Mouse (Mus musculus): Measurements from ENCODE around the gene Samd13. TPM values are rescaled to one million over a fixed set of nuclear protein-coding genes. Genes with fewer than 3 reads are reported as not detected.

Gene Samd13
- total and polyA plus RNA-seq, 2 experiments from 2014 or later: 0.46 to 0.89 TPM

DNA sequence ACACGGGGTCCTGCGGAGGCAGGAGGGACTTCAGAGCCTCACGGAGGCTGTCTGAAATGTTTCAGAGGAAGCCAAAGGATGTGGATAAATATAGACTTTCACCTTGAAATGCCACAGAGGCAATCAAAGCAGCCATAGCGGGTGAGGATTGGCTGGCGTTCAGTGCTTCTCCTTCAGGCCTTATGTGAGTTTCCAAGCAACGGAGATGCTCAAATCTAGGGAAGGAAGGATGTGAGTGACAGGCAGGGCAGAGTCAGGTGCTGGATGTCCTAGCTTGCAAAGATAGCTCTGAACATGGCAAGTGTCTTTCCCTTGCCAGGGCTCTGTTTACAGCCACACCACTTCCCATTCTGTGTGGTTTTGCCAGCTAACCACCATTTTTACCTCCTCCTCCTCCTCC, 26.2 kb upstream of the Samd13 start:
- DNase-seq (ENCODE audit: low spot score) (peak; percentile 39), ATAC-seq (0 out of 2 replicates have a peak, but pooled peaks have one; percentile 59)
- Histone ChIP-seq H3K9me3 (ENCODE audit: low read length) (no peaks in the 10 kb centered on the region), H3K9ac (replicated peaks; ENCODE audit: low read length) (no peak overlapping the region), H3K27ac (no peak overlapping the region), H3K36me3 (ENCODE audit: insufficient read depth, low read length) (no peaks in the 10 kb centered on the region), H3K4me2 (ENCODE audit: low read depth, low read length) (no peak overlapping the region), H3K4me1 (ENCODE audit: insufficient read depth, low read length) (no peaks in the 10 kb centered on the region), H3K27me3 (ENCODE audit: insufficient read depth, low read length) (no peaks in the 10 kb centered on the region), H3K4me3 (ENCODE audit: low read length) (no peak overlapping the region)
- TF ChIP-seq CTCF (IDR thresholded peaks at IDR 0.05; ENCODE audit: low read depth): no peak
- WGBS: 50% methylated on average over 6 of the region's 6 CpGs

DNA sequence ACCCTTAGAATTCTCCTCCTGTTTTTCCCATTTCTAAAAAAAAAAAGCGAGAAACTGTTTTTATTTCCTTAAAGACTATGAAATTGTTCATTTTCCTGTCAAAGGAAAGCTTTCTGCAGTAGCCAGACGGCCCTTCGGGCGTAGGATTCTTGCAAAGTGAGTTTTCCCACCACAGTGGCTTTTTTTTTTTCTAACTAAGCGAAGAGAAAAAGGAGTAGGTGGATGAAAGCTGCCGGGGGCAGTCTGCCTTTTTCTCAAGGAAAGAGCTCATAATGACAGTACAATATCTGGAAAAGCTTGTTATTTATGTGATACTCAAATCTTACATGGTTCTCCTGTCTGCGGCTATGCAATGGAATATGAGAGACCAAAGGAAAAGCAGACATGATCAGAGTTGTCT, 25.7 kb upstream of the Samd13 start:
- Histone ChIP-seq H3K4me3 (ENCODE audit: low read length) (no peak overlapping the region), H3K27ac (no peak overlapping the region), H3K4me2 (ENCODE audit: low read depth, low read length) (no peak overlapping the region), H3K4me1 (ENCODE audit: insufficient read depth, low read length) (no peaks in the 10 kb centered on the region), H3K9me3 (ENCODE audit: low read length) (no peaks in the 10 kb centered on the region), H3K27me3 (ENCODE audit: insufficient read depth, low read length) (no peaks in the 10 kb centered on the region), H3K36me3 (ENCODE audit: insufficient read depth, low read length) (no peaks in the 10 kb centered on the region), H3K9ac (replicated peaks; ENCODE audit: low read length) (no peak overlapping the region)
- DNase-seq (ENCODE audit: low spot score) (no peak), ATAC-seq (no peak)
- TF ChIP-seq CTCF (IDR thresholded peaks at IDR 0.05; ENCODE audit: low read depth): no peak
- 72% methylated on average over 7 of the region's 7 CpGs for WGBS

DNA sequence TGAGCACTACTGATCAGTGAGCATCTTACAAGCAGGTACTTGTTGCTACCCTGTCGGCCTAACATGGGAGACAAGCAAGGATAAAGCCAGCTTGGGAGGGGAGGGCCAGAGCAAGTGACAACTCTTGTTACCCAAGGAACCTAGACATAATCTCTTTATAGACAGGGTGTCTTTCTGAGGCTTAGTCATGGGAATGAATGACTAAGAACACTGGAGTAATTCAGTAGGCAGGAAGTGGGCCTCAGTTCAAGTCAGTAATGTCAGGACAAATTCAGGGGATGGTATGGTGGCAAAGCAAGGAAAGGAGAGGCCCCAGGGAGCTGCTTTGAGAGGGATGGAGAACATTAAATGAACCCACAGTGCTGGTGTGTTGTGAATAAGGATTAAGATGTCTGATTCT, 23.7 kb upstream of the Samd13 start:
- Histone ChIP-seq H3K27ac (no peak overlapping the region), H3K4me3 (ENCODE audit: low read length) (no peak overlapping the region), H3K36me3 (ENCODE audit: insufficient read depth, low read length) (no peaks in the 10 kb centered on the region), H3K4me2 (ENCODE audit: low read depth, low read length) (no peak overlapping the region), H3K4me1 (ENCODE audit: insufficient read depth, low read length) (no peaks in the 10 kb centered on the region), H3K27me3 (ENCODE audit: insufficient read depth, low read length) (no peaks in the 10 kb centered on the region), H3K9ac (replicated peaks; ENCODE audit: low read length) (no peak overlapping the region), H3K9me3 (ENCODE audit: low read length) (no peaks in the 10 kb centered on the region)
- no peak for ATAC-seq
- TF ChIP-seq CTCF (IDR thresholded peaks at IDR 0.05; ENCODE audit: low read depth): no peak
- WGBS: 86% methylated on average over 1 of the region's 1 CpGs
- DNase-seq (ENCODE audit: low spot score): no peak

DNA sequence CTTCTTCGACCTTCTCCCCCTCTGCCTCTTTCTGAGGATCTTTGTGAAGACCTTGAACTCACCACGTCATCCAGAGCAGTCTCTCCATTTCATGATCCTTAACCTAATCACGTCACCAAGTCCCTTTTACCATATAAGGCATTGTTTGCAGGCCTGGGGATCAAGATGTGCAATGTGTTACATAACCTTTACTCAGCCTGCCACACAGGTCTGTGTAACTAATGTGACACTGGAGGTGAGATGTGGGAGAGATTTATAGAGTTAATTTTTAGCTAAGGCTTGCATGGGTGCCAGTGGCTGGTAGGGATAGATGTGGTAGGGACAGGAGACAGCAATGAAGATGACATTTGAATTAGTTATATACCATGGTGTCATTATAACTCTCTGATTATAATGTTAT, 23.0 kb upstream of the Samd13 start:
- Histone ChIP-seq H3K4me3 (ENCODE audit: low read length) (no peak overlapping the region), H3K9me3 (ENCODE audit: low read length) (no peaks in the 10 kb centered on the region), H3K4me1 (ENCODE audit: insufficient read depth, low read length) (no peaks in the 10 kb centered on the region), H3K27me3 (ENCODE audit: insufficient read depth, low read length) (no peaks in the 10 kb centered on the region), H3K4me2 (ENCODE audit: low read depth, low read length) (no peak overlapping the region), H3K27ac (no peak overlapping the region), H3K36me3 (ENCODE audit: insufficient read depth, low read length) (no peaks in the 10 kb centered on the region), H3K9ac (replicated peaks; ENCODE audit: low read length) (no peak overlapping the region)
- DNase-seq (ENCODE audit: low spot score): no peak
- ATAC-seq: no peak
- TF ChIP-seq CTCF (IDR thresholded peaks at IDR 0.05; ENCODE audit: low read depth): no peak
- WGBS: 88% methylated on average over 3 of the region's 3 CpGs

DNA sequence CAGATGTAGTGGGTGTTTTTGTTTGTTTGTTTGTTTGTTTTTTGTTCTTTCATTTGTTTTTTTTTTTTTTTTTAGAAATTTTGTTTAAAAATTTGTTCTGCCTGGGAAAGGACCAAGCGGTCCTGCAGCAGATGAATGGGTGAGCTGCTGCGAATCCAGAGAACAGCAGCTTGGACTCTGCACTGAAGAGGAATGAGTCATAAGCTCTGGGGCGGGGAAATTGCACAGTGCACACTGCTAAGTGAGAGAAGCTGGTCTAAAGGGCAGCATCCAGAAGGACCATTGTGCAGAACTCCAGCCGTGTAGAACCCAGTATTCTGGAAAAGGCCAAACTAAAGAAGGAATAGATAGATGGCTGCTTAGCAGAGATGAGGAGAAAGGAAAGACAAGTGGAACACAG, 18.7 kb upstream of the Samd13 start:
- Histone ChIP-seq H3K27ac (no peak overlapping the region), H3K4me3 (ENCODE audit: low read length) (no peak overlapping the region), H3K27me3 (ENCODE audit: insufficient read depth, low read length) (no peaks in the 10 kb centered on the region), H3K9me3 (ENCODE audit: low read length) (no peaks in the 10 kb centered on the region), H3K4me2 (ENCODE audit: low read depth, low read length) (no peak overlapping the region), H3K9ac (replicated peaks; ENCODE audit: low read length) (no peak overlapping the region), H3K4me1 (ENCODE audit: insufficient read depth, low read length) (no peaks in the 10 kb centered on the region), H3K36me3 (ENCODE audit: insufficient read depth, low read length) (no peaks in the 10 kb centered on the region)
- TF ChIP-seq CTCF (IDR thresholded peaks at IDR 0.05; ENCODE audit: low read depth): no peak
- ATAC-seq (no peak), DNase-seq (ENCODE audit: low spot score) (no peak)
- WGBS: 89% methylated on average over 4 of the region's 4 CpGs

DNA sequence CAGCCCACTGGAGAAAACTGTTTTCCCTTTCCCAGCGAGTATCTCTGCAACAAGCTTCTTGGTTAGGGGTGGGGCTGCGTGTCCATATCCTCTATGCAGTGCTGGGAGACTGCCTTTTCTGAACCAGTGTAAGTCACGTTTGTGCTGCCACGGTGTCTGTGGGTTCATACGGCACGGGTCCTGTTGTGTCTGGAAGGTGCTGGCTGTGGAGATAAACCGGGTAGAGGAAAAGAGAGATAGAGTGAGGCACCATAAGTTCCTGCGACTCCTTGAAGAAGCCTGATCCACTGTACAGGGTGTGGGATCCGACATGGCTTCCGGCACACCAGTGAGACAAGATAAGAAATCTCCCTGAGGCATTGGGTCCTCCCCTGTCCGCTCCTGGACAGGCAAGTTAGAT, 14.7 kb upstream of the Samd13 start:
- no peak for ATAC-seq
- Histone ChIP-seq H3K27ac (no peak overlapping the region), H3K4me1 (ENCODE audit: insufficient read depth, low read length) (no peaks in the 10 kb centered on the region), H3K36me3 (ENCODE audit: insufficient read depth, low read length) (no peaks in the 10 kb centered on the region), H3K9ac (replicated peaks; ENCODE audit: low read length) (no peak overlapping the region), H3K4me2 (ENCODE audit: low read depth, low read length) (no peak overlapping the region), H3K9me3 (ENCODE audit: low read length) (no peaks in the 10 kb centered on the region), H3K27me3 (ENCODE audit: insufficient read depth, low read length) (no peaks in the 10 kb centered on the region), H3K4me3 (ENCODE audit: low read length) (no peak overlapping the region)
- DNase-seq (ENCODE audit: low spot score): no peak
- TF ChIP-seq CTCF (IDR thresholded peaks at IDR 0.05; ENCODE audit: low read depth): no peak
- 85% methylated on average over 11 of the region's 11 CpGs for WGBS

GRCm38 (mm10) chr3:146698982-146699381, 13.6 kb upstream of the Samd13 start:
- H3K4me2 ChIP-seq (ENCODE audit: low read depth, low read length): no peak overlapping the region

More at GRCm38 (mm10) chr3:146698982-146699381, 13.6 kb upstream of the Samd13 start:
- no peaks in the 10 kb centered on the region for H3K4me1 ChIP-seq (ENCODE audit: insufficient read depth, low read length)
- no peak overlapping the region for H3K9ac ChIP-seq (replicated peaks; ENCODE audit: low read length)
- TF ChIP-seq CTCF (IDR thresholded peaks at IDR 0.05; ENCODE audit: low read depth): no peak
- no peaks in the 10 kb centered on the region for H3K27me3 ChIP-seq (ENCODE audit: insufficient read depth, low read length)
- no peak for ATAC-seq
- no peak for DNase-seq (ENCODE audit: low spot score)
- no peaks in the 10 kb centered on the region for H3K36me3 ChIP-seq (ENCODE audit: insufficient read depth, low read length)
- H3K9me3 ChIP-seq (ENCODE audit: low read length): no peaks in the 10 kb centered on the region
- H3K4me3 ChIP-seq (ENCODE audit: low read length): no peak overlapping the region
- 52% methylated on average over 11 of the region's 11 CpGs for WGBS
- no peak overlapping the region for H3K27ac ChIP-seq
